Mouse (Mus musculus) lung, embryonic 16.5 days (tissue): ENCODE data around the gene Trhr2. TPM values are rescaled to one million over a fixed set of nuclear protein-coding genes. Genes with fewer than 3 reads are reported as not detected.

Source experiments
- ATAC-seq: fragments of 200-750 bp; cut with Nextera tagmentation; 2 replicates; pipeline ENCODE4 v1.8.0; 2017; ENCODE audit warnings: low read depth, mild to moderate bottlenecking, moderate library complexity
- H3K27ac ChIP-seq: fragments of 300-500 bp; sonication (generic); 2 replicates; pipeline ENCODE4 v1.5.1; 2014; ENCODE audit warnings: mild to moderate bottlenecking, control low read depth, low read length
- H3K27me3 ChIP-seq: fragments of 300-500 bp; sonication (generic); 2 replicates; pipeline ENCODE4 v1.6.1; 2014; ENCODE audit warnings: low read depth, low read length, mixed read lengths; ENCODE audit not compliant: control insufficient read depth, insufficient read depth
- H3K36me3 ChIP-seq: fragments of 300-500 bp; sonication (generic); 2 replicates; pipeline ENCODE4 v1.6.1; 2014; ENCODE audit warnings: low read length; ENCODE audit not compliant: control insufficient read depth, insufficient read depth
- H3K4me1 ChIP-seq: fragments of 300-500 bp; sonication (generic); replicated peaks from 2 replicates; pipeline ENCODE4 v1.6.1; 2014; ENCODE audit warnings: low read length, mixed read lengths; ENCODE audit not compliant: control insufficient read depth, insufficient read depth
- H3K4me2 ChIP-seq: fragments of 300-500 bp; sonication (generic); 2 replicates; pipeline ENCODE4 v1.6.1; 2014; ENCODE audit warnings: low read depth, low read length, control low read depth
- H3K4me3 ChIP-seq: fragments of 300-500 bp; sonication (generic); 2 replicates; pipeline ENCODE4 v1.5.1; 2014; ENCODE audit warnings: mild to moderate bottlenecking, low read length, control low read depth
- H3K9ac ChIP-seq: fragments of 300-500 bp; sonication (generic); 2 replicates; pipeline ENCODE4 v1.6.1; 2014; ENCODE audit warnings: low read length, control low read depth
- H3K9me3 ChIP-seq: fragments of 300-500 bp; sonication (generic); 2 replicates; pipeline ENCODE4 v1.6.1; 2016; ENCODE audit warnings: low read length; ENCODE audit not compliant: control insufficient read depth
- WGBS: fragments of 180-500 bp; shearing (Covaris S2); extraction: QIAGEN DNeasy Blood & Tissue Kit; methylation state at CpG from one replicate; pipeline ENCODE4 v1.1.7; 2014; 5-methylcytosine and 5-hydroxymethylcytosine counted together
- polyA plus RNA-seq: library from polyadenylated mRNA; unstranded; fragments of >200 nt; fragmentation: Nextera tagmentation; extraction: Ambion mirVana; gene quantifications from 2 replicates; pipeline ENCODE4 v1.2.1, GENCODE M21; 2015

Trhr2 gene
- polyA plus RNA-seq, 1 experiment from 2014 or later = not detected

- Histone ChIP-seq H3K9me3 (no peaks in the 10 kb centered on the region), H3K4me3 (no peak overlapping the region), H3K4me1 (peaks cover 19% of the 10 kb centered on the region), H3K27me3 (peaks cover 7% of the 10 kb centered on the region; the same call in 1 of the 2 replicates), H3K4me2 (no peak overlapping the region), H3K9ac (no peak overlapping the region), H3K36me3 (no peaks in the 10 kb centered on the region), H3K27ac (no peak overlapping the region)
- no peak for ATAC-seq
- 53% methylated on average over 12 of the region's 12 CpGs for WGBS
Observed at GRCm38 (mm10) chr8:122345181-122346095, 15.1 kb downstream of the Trhr2 start.

GRCm38 (mm10) chr8:122344219-122344618 is 16.3 kb downstream of the Trhr2 start:
- ATAC-seq = peak; percentile 76

GRCm38 (mm10) chr8:122343758-122344157 is 16.8 kb downstream of the Trhr2 start:
- WGBS = 0% methylated on average over 14 of the region's 14 CpGs
- peak overlapping the region; percentile 30 for H3K4me3 ChIP-seq
- 0 out of 2 replicates have a peak overlapping the region, but pooled peaks have one; percentile 25 for H3K9ac ChIP-seq
- H3K4me2 ChIP-seq = peak overlapping the region; percentile 49
- H3K27ac ChIP-seq = no peak overlapping the region
- H3K4me1 ChIP-seq = peaks cover 19% of the 10 kb centered on the region
- H3K36me3 ChIP-seq = no peaks in the 10 kb centered on the region
- peaks cover 7% of the 10 kb centered on the region; the same call in 1 of the 2 replicates for H3K27me3 ChIP-seq
- peak; percentile 44 for ATAC-seq
- H3K9me3 ChIP-seq = no peaks in the 10 kb centered on the region

More at GRCm38 (mm10) chr8:122344219-122344618, 16.3 kb downstream of the Trhr2 start:
- H3K36me3 ChIP-seq = no peaks in the 10 kb centered on the region
- no peak overlapping the region for H3K4me3 ChIP-seq
- 2% methylated on average over 2 of the region's 5 CpGs for WGBS
- H3K9me3 ChIP-seq = no peaks in the 10 kb centered on the region
- peak overlapping the region; percentile 49 for H3K4me2 ChIP-seq
- H3K27me3 ChIP-seq = peaks cover 7% of the 10 kb centered on the region; the same call in 1 of the 2 replicates
- peaks cover 19% of the 10 kb centered on the region for H3K4me1 ChIP-seq
- no peak overlapping the region for H3K9ac ChIP-seq
- no peak overlapping the region for H3K27ac ChIP-seq

- peaks cover 19% of the 10 kb centered on the region for H3K4me1 ChIP-seq
- H3K27ac ChIP-seq = no peak overlapping the region
- 5% methylated on average over 11 of the region's 11 CpGs for WGBS
- H3K4me2 ChIP-seq = peak overlapping the region; percentile 49
- H3K9ac ChIP-seq = peak overlapping the region; percentile 26; the same call in 1 of the 2 replicates
- peaks cover 7% of the 10 kb centered on the region; the same call in 1 of the 2 replicates for H3K27me3 ChIP-seq
- no peaks in the 10 kb centered on the region for H3K9me3 ChIP-seq
- no peaks in the 10 kb centered on the region for H3K36me3 ChIP-seq
- H3K4me3 ChIP-seq = peak overlapping the region; percentile 30
- no peak for ATAC-seq
Observed at GRCm38 (mm10) chr8:122343341-122343740, 17.2 kb downstream of the Trhr2 start.

- Histone ChIP-seq H3K4me1 (peaks cover 19% of the 10 kb centered on the region), H3K4me3 (peak overlapping the region; percentile 7; the same call in 1 of the 2 replicates), H3K9ac (peak overlapping the region; percentile 26; the same call in 1 of the 2 replicates), H3K36me3 (no peaks in the 10 kb centered on the region), H3K27ac (no peak overlapping the region), H3K4me2 (peak overlapping the region; percentile 49; the same call in 1 of the 2 replicates), H3K27me3 (peaks cover 7% of the 10 kb centered on the region; the same call in 1 of the 2 replicates), H3K9me3 (no peaks in the 10 kb centered on the region)
- ATAC-seq = peak; percentile 21; the same call in 1 of the 2 replicates
- 2% methylated on average over 9 of the region's 9 CpGs for WGBS
Observed at GRCm38 (mm10) chr8:122342806-122343209, 17.7 kb downstream of the Trhr2 start.

- no peaks in the 10 kb centered on the region for H3K36me3 ChIP-seq
- no peak overlapping the region for H3K27ac ChIP-seq
- H3K4me3 ChIP-seq = no peak overlapping the region
- H3K9me3 ChIP-seq = no peaks in the 10 kb centered on the region
- 29% methylated on average over 5 of the region's 5 CpGs for WGBS
- H3K4me2 ChIP-seq = no peak overlapping the region
- no peak for ATAC-seq
- peaks cover 19% of the 10 kb centered on the region for H3K4me1 ChIP-seq
- H3K9ac ChIP-seq = no peak overlapping the region
- H3K27me3 ChIP-seq = peaks cover 11% of the 10 kb centered on the region
Observed at GRCm38 (mm10) chr8:122342362-122342761, 18.2 kb downstream of the Trhr2 start.

- no peak overlapping the region for H3K9ac ChIP-seq
- no peak for ATAC-seq
- H3K4me1 ChIP-seq = peaks cover 19% of the 10 kb centered on the region
- no peaks in the 10 kb centered on the region for H3K9me3 ChIP-seq
- peaks cover 15% of the 10 kb centered on the region for H3K27me3 ChIP-seq
- no peak overlapping the region for H3K4me3 ChIP-seq
- H3K27ac ChIP-seq = no peak overlapping the region
- no peaks in the 10 kb centered on the region for H3K36me3 ChIP-seq
- 74% methylated on average over 6 of the region's 6 CpGs for WGBS
- H3K4me2 ChIP-seq = no peak overlapping the region
Observed at GRCm38 (mm10) chr8:122341790-122342189, 18.8 kb downstream of the Trhr2 start.

GRCm38 (mm10) chr8:122340761-122341160 is 19.8 kb downstream of the Trhr2 start:
- no peak for ATAC-seq
- Histone ChIP-seq H3K4me3 (no peak overlapping the region), H3K9me3 (no peaks in the 10 kb centered on the region), H3K9ac (no peak overlapping the region), H3K36me3 (no peaks in the 10 kb centered on the region), H3K27me3 (peaks cover 21% of the 10 kb centered on the region), H3K4me1 (peaks cover 27% of the 10 kb centered on the region), H3K4me2 (no peak overlapping the region), H3K27ac (no peak overlapping the region)
- WGBS = 74% methylated on average over 3 of the region's 3 CpGs

GRCm38 (mm10) chr8:122338852-122339251 is 21.7 kb downstream of the Trhr2 start:
- no peak overlapping the region for H3K4me2 ChIP-seq
- peaks cover 26% of the 10 kb centered on the region for H3K27me3 ChIP-seq
- no peak for ATAC-seq
- peaks cover 23% of the 10 kb centered on the region for H3K4me1 ChIP-seq
- no peaks in the 10 kb centered on the region for H3K9me3 ChIP-seq
- H3K4me3 ChIP-seq = no peak overlapping the region
- no peak overlapping the region for H3K9ac ChIP-seq
- H3K36me3 ChIP-seq = no peaks in the 10 kb centered on the region; the same call in 1 of the 2 replicates
- WGBS = 58% methylated on average over 6 of the region's 6 CpGs
- no peak overlapping the region for H3K27ac ChIP-seq
